ENCODE assay signal across 1 mouse cellular context in genomic region chr10:19405959-19406358, GRCm38 (mm10).
TF ChIP-seq lines count a peak whose summit lies in the region.

No protein-coding gene starts in this region.

TF ChIP-seq in CH12.LX, 34 proteins besides CTCF, POLR2A, EP300 and RAD21 (continued from another document):
- TF ChIP-seq IRF4 (IDR thresholded peaks at IDR 0.05; ENCODE audit: low read depth, low read length) (peak; percentile 67; the same call in 1 of the 2 replicates), CHD2 (IDR thresholded peaks at IDR 0.05; ENCODE audit: low read length) (no peak), MYC (IDR thresholded peaks at IDR 0.05; ENCODE audit: low read depth, low read length) (0 out of 2 replicates have a peak, but pooled peaks have one; percentile 47)
